Mouse (Mus musculus) olfactory bulb, adult 2 months (tissue): Measurements from ENCODE around the gene Ttll3.

Experiments
- CTCF ChIP-seq: fragments of 200-500 bp; IDR thresholded peaks from 2 replicates; pipeline ENCODE4 v1.5.1; 2012; ENCODE audit warnings: low read depth, mild to moderate bottlenecking, low read length, moderate library complexity; ENCODE audit not compliant: insufficient read depth
- POLR2A ChIP-seq: fragments of 200-500 bp; IDR thresholded peaks from 2 replicates; pipeline ENCODE4 v1.6.1; 2012; ENCODE audit warnings: mild to moderate bottlenecking, low read depth, low read length, moderate library complexity; ENCODE audit not compliant: insufficient read depth

- TF ChIP-seq POLR2A, result no peak
- no peak for TF ChIP-seq CTCF
Observed at GRCm38 (mm10) chr6:113458635-113459034, 69.6 kb downstream of the Ttll3 start.
